Mouse (Mus musculus) cortical plate, adult 2 months (tissue): ENCODE data around the gene Mki67. TPM values are rescaled to one million over a fixed set of nuclear protein-coding genes. Genes with fewer than 3 reads are reported as not detected.
A peak's percentile ranks its signal among the peaks of the same experiment; 100 is the strongest.
"Not testable (repeated sequence)": the region's sequence is repeated elsewhere in the genome, so short reads cannot be mapped to it uniquely, and the experiment has no call there.

Experiments used
- H3K27ac ChIP-seq: fragments of 200-500 bp; 2 replicates; pipeline ENCODE4 v1.5.1; 2012; ENCODE audit warnings: low read length, control low read depth, inconsistent platforms; ENCODE audit not compliant: insufficient read depth
- H3K4me1 ChIP-seq: fragments of 200-500 bp; 2 replicates; pipeline ENCODE4 v1.6.1; 2011; ENCODE audit warnings: low read length; ENCODE audit not compliant: control insufficient read depth, insufficient read depth
- H3K4me3 ChIP-seq: fragments of 200-500 bp; 2 replicates; pipeline ENCODE4 v1.5.1; 2011; ENCODE audit warnings: mild to moderate bottlenecking, low read length, control low read depth; ENCODE audit not compliant: insufficient read depth
- CTCF ChIP-seq: fragments of 200-500 bp; IDR thresholded peaks from 2 replicates; pipeline ENCODE4 v1.5.1; 2011; ENCODE audit warnings: mild to moderate bottlenecking, control low read depth, low read length; ENCODE audit not compliant: insufficient read depth; ENCODE audit errors: extremely low read depth
- POLR2A ChIP-seq: fragments of 200-500 bp; IDR thresholded peaks from 2 replicates; pipeline ENCODE4 v1.6.1; 2011; ENCODE audit warnings: mild to moderate bottlenecking, low read length, control low read depth; ENCODE audit not compliant: insufficient read depth; ENCODE audit errors: extremely low read depth
- polyA plus RNA-seq: library from polyadenylated mRNA; depleted of rRNA; stranded (reverse); fragments of >200 nt; gene quantifications from 2 replicates; pipeline ENCODE4 v1.2.3, GENCODE M21; 2012

Gene Mki67
- polyA plus RNA-seq, 1 experiment, result 0.63 TPM

DNA sequence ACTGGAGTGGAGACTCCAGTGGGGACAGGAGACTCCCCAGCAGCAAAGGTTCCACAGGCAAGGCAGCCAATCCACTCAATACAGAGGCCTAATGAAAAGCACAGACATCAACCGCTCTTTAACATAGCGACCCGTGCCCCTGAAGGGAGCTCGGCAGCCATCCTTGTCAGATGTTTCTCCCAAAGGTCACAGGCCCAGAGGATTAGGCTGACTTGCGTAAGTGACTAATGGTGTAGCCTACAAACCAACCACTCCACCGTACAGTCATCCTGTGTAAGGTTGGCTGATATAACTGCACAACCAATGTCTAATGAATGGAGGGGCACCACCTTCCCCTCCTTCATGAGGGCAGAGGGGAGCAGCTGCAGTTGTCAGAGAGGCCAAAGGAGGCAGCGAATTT, 26.8 kb downstream of the Mki67 start:
- TF ChIP-seq CTCF (no peak), POLR2A (no peak)
- H3K4me3 ChIP-seq, result no peak overlapping the region
- no peaks in the 10 kb centered on the region for H3K4me1 ChIP-seq

DNA sequence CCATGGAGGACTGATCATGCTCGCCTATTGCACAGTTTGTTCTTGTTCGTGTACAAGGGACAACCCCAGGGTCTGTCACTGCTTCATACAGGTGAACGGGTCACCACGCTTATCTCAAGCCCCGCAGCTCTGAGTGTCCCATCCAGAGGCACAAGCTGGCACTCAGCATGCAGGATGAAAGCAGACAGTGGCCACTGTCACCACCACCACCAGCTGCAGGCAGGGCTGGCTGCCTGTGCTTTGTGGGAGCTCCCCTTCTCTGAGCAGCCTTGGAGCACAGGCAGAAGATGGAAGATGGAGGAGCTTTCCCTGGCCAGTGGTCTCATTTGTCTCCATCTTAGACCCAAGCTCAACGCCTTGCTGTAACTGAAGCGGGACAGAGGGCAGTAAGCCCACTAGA, 31.2 kb downstream of the Mki67 start:
- no peak for TF ChIP-seq POLR2A
- TF ChIP-seq CTCF, result no peak
- H3K4me1 ChIP-seq, result no peaks in the 10 kb centered on the region
- no peak overlapping the region for H3K4me3 ChIP-seq
- H3K27ac ChIP-seq, result no peak overlapping the region

More for the DNA sequence above, 26.8 kb downstream of the Mki67 start:
- H3K27ac ChIP-seq, result no peak overlapping the region

DNA sequence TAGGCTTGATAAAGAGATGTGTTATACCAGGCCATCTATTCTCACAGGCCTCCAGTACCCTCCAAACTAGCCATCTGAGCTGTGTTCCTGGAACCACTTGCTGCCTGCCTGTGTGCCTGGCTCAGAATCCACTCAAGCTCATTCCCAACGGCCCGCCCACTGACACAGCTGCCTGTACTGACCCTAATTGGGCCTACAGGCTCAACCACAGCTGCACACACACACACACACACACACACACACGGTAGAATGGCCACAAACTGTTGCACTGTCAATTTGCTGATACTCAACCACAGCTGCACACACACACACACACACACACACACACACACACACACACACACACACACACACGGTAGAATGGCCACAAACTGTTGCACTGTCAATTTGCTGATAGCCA, 32.1 kb downstream of the Mki67 start:
- H3K27ac ChIP-seq, H3K4me3 ChIP-seq, H3K4me1 ChIP-seq: not testable (repeated sequence)

DNA sequence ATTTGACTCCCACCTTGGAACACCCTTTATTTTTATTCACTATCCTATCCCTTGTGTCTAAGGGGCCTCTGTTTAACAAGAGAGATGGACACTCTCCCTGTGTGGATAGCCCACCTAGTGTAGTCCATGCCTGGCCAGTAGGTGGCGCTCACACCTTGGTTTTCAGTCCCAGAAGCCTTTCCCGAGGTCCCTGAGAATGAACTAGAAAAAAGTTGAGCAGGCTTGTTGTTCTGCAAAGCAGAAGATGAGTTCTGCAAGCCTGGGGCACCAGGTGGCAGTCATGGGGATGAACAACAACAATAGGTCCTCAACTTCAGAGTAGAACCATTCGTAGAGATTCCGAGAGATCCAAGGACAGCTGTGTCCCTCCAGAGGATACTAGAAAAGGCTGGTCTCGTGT, 35.8 kb downstream of the Mki67 start:
- TF ChIP-seq CTCF (peak; percentile 48), POLR2A (no peak)
- no peaks in the 10 kb centered on the region for H3K4me1 ChIP-seq

DNA sequence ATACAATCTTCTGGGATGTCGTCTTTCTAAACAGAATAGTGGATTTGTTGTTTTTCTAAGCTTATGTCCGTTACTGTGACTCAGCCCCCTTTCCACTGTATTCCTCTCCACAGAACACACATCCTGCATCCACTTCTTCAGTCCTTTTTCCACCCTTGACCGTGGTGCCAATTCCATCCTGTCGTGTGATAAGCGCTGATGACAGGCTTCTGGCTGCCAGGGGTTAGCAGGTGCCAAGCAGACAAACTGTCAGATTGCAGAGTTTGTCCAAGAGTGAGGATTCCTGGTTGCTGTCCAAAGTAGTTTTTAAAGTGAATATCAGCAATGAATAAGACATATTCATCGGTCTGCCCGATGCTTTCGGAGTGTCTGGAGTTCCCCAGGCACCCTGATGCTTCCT, 39.4 kb downstream of the Mki67 start:
- TF ChIP-seq POLR2A (no peak), CTCF (no peak)
- Histone ChIP-seq H3K27ac (no peak overlapping the region), H3K4me3 (no peak overlapping the region), H3K4me1 (no peaks in the 10 kb centered on the region)

More for the DNA sequence above, 35.8 kb downstream of the Mki67 start:
- H3K4me3 ChIP-seq, result no peak overlapping the region
- no peak overlapping the region for H3K27ac ChIP-seq

DNA sequence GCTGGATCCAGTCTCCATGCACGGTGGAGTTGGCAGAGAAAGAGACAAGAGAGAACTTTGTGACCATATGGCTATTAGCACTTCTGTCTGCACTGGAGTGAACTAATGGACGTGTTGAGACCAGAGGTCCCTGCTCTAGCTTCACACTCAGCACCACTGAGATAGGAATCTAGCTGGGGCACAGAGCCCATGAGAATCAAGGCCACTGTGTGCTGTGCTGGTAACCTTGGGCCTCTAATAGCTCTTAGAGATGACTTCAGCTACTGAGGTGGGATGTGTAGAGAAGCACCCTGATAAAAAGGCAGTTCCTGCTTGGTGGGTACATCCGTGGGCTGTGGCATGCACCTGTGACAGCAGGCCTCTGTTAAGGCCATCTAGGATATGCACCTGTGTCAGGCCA, 42.6 kb downstream of the Mki67 start:
- TF ChIP-seq CTCF (no peak), POLR2A (no peak)
- Histone ChIP-seq H3K4me1 (no peaks in the 10 kb centered on the region), H3K27ac (no peak overlapping the region), H3K4me3 (no peak overlapping the region)

DNA sequence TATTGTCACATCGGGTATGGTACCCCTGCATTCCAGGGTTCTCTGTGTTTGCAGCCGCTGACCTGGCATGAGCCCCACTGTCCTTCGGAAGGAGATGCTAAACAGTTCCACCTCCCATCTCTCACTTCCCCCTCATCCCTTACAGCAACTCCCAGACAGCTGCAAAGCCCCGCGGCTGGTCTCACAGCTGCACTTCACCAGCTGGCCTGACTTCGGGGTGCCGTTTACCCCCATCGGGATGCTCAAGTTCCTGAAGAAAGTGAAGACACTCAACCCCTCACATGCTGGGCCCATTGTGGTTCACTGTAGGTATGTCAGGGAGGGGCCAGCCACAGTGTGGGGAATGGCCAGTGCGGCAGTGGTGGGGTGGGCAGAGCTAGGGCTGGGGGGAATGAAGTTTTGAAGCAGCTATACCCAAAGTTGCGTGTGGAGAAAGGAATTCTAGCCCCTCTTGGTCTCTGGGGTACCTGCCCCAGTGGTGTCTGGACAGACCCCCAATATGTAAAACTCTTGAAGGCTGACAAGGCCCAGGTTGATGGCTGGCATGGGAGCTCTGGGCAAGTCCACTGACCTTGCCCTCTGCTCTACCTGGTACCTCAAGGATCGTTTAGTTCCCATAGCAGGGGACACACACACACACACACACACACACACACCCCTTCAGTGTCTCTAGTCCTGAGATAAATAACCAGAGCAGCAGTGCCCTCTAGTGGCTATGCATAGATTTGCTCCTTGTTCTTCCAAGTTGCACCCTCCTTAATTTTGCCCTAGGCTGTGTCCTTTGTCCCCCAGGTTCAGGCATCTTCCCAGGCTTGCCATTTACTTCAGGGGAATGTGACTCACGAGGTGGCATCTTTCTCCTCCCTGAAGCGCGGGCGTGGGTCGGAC, 47.1 kb downstream of the Mki67 start:
- Histone ChIP-seq H3K4me3 (no peak overlapping the region), H3K27ac (no peak overlapping the region), H3K4me1 (no peaks in the 10 kb centered on the region)
- TF ChIP-seq CTCF, result peak; percentile 77
- TF ChIP-seq POLR2A, result no peak

DNA sequence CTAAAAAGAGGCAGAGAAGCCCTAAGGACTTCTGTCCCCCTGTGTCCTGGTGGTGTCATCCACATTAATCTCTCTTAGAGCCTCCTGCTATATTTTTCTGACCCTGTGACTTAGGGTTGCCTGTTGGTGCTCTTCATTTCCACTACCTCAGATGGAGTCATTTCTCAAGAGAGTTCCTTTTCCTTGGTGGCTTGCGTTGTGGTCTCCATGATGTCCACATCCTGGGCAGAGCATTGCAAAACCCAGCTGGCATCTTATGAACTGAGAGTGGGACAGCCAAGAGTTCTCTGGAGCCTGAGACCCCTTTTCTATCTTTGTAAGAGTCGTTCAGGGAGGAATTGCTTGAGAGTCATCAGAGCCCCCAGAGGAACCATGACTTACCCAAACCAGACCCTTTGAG, 49.8 kb downstream of the Mki67 start:
- H3K27ac ChIP-seq, result no peak overlapping the region
- H3K4me1 ChIP-seq, result no peaks in the 10 kb centered on the region
- H3K4me3 ChIP-seq, result no peak overlapping the region
- TF ChIP-seq CTCF, result no peak
- TF ChIP-seq POLR2A, result no peak

DNA sequence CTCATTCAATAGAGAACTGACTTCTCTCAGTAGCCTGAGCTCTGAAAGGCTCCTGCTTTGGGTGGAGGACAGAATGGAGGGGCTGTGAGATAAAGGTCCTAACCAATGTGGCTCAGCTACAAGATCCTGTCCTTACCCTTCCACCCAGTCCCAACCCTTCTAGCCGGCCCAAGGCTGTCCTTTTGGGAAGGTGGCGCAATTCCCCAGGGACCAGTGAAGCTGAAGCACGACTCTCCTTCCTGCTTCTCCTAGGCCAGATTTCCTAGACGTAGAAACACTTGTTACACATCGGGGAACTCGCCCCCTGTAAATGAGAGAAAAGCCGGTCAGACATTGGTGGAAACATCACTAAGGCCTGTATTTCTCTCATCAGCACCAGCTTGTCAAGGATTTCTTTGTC, 52.0 kb downstream of the Mki67 start:
- no peaks in the 10 kb centered on the region for H3K4me1 ChIP-seq
- TF ChIP-seq CTCF (no peak), POLR2A (no peak)
- no peak overlapping the region for H3K27ac ChIP-seq
- no peak overlapping the region for H3K4me3 ChIP-seq

DNA sequence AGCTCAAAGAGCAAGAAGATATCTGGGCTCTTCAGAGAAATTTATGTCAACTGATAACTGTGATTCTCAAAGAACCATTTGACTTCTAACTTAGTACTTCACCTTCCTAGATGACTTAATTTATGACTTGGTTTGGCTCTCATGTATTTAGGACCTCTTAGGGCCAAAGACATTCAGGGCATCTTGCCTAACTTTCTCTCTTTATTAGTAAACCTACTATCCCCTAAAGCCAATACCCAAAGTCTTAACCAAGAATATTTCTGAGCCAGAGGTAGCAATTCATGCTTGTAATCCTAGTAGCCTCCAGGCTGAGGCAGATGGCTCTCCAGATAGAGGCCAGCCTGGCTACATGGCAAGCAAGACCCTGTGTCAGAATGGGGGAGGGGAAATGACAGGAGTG, 55.8 kb downstream of the Mki67 start:
- TF ChIP-seq CTCF, result no peak
- no peak for TF ChIP-seq POLR2A
- no peak overlapping the region for H3K27ac ChIP-seq

More for the DNA sequence above, 55.8 kb downstream of the Mki67 start:
- Histone ChIP-seq H3K4me3 (no peak overlapping the region), H3K4me1 (no peaks in the 10 kb centered on the region)
